Mouse (Mus musculus): Measurements from ENCODE around the gene Foxp3.
A peak's percentile ranks its signal among the peaks of the same experiment; 100 is the strongest.

Gene Foxp3

GRCm38 (mm10) chrX:7617889-7618551, 44.6 kb downstream of the Foxp3 start:
- DNase-seq (ENCODE audit: low spot score): no peak

- DNase-seq (ENCODE audit: low spot score): no peak
Measured at GRCm38 (mm10) chrX:7632560-7632959, 59.1 kb downstream of the Foxp3 start.

GRCm38 (mm10) chrX:7635101-7635500, 61.7 kb downstream of the Foxp3 start:
- no peak for DNase-seq (ENCODE audit: low spot score)

GRCm38 (mm10) chrX:7638401-7639091, 65.1 kb downstream of the Foxp3 start, which contains the start of gene Syp:
Syp (plus strand) TSS chrX:7638471.
- peak; percentile 74 for DNase-seq (ENCODE audit: low spot score)

- no peak for DNase-seq (ENCODE audit: low spot score)
Measured at GRCm38 (mm10) chrX:7639536-7640325, 66.3 kb downstream of the Foxp3 start.

- no peak for DNase-seq (ENCODE audit: low spot score)
Measured at GRCm38 (mm10) chrX:7640785-7641184, 67.3 kb downstream of the Foxp3 start.
